Mouse (Mus musculus): ENCODE data around the gene Lmod2.
A peak's percentile ranks its signal among the peaks of the same experiment; 100 is the strongest.

Gene Lmod2

DNA sequence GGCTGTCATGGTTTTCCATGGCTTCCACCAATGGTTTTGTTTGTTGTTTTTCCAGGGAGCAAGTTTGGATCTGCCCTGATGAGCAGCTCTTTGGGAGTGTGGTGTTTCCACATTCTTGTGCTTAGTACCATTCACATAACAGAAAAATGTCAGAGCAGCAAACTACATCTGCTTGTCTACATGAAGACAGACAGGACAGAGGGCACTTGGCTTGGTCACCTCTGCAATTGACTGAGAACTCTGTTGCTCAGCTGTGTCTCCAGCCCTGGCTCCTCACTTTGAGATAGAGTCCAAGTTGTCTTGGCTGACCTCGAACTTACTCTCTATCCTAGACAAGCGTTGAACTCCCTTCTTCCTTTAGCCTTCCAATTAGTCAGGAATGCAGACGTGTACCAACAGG lies 4.8 kb downstream of the Lmod2 start:
- DNase-seq (ENCODE audit: extremely low spot score), result no peak

DNA sequence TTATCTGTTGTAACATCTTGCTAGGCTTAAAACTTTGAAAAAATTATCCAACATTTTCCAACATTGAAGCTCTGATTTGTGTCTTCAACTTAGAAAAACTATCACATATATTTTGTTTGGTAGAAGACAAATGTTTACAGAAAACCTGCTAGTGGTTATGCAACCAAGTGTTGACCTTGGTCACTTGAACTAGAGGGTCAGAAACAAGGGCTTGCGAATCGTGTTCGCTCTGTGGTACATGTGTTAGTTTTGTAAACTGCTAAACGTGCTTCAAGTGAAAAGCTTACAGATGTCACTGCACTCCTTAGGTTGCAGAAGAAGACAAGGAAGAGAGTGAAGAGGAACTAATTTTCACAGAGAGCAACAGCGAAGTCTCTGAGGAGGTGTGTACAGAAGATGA lies 5.4 kb downstream of the Lmod2 start:
- no peak for DNase-seq (ENCODE audit: extremely low spot score)

DNA sequence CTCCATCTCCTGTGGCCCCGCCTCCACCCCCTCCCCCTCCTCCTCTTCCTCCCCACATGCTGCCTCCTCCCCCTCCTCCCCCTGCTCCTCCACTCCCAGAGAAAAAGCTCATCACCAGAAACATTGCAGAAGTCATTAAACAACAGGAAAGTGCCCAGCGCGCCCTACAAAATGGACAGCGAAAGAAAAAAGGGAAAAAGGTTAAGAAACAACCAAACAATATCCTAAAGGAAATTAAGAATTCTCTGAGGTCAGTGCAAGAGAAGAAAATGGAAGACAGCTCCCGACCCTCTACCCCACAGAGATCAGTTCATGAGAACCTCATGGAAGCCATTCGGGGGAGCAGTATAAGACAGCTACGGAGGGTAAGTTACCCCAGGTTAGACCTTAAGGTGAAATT lies 6.7 kb downstream of the Lmod2 start:
- DNase-seq (ENCODE audit: extremely low spot score), result no peak

DNA sequence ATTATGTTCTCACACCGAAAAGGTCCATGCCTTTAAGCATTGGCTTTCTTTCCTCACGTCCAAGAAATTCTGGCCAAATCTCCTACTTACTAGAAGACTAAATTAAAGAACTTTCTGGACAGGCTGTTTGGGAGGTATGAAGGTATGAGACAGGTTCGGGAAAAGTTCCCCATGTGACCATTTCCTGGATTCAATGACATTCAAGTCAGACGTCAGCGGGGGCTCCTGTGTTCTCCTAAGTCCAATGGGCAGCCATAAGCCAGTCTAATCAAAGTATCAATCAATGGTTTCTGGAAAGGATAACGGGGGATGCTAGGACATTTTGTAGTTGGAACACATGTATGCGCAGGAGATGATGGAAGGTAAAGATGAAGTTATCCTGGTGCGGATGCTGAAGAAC lies 8.1 kb downstream of the Lmod2 start:
- DNase-seq (ENCODE audit: extremely low spot score), result no peak

DNA sequence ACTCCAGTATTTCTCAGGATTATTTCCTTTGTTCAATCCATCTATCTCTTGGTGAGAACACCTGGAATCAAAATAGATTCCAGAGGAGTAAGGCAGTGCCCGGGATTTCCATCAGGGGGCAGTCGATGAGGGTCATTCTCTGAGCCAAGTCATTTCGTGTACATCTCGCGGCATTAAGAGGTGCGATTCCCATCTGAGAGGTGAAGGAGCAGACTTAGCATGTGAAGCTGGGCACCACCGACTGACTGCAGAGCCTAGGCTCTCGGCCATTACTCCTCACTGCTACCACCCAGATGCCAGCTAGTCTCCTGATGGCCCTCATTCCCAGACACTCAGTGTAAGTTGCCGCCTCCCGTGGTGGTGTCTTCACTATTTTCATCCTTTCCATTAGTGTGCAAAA lies 8.9 kb downstream of the Lmod2 start:
- no peak for DNase-seq (ENCODE audit: extremely low spot score)

DNA sequence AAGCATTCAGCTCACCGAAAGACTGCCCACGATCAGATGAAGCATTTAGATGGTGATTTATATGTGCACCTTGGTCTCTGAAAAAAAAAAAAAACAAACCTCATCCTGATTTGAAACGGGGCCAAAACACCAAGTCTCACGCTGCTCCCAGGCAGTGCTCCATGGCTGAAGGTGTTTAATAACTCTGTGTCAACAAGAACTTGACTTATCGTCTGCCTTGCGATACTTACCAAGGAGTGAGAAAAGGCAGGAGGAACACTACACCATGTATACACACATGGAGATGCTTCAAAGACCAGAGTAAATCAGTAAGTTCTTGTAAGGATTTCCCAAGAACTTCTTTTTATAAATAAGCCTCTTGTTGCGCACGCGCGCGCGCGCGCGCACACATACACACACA lies 10.0 kb downstream of the Lmod2 start:
- no peak for DNase-seq (ENCODE audit: extremely low spot score)

DNA sequence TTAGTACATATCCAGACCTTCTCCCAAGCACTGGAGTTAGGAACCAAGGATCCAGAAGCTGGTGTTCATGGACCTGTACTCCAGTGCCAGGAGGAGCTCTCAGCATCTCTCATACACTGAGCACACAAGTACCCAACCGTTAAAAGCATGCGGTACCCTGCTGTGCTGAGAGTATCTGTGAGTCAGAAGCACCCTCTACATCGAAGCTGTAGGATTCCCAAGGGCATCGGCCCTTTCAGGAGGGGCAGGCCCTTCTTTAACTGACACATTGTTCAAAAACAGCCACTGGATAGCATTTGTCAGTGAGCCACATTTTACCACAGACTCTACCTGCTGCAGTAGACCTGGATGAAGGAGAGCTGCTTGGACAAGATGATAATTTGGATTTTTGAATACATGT lies 10.6 kb downstream of the Lmod2 start:
- no peak for DNase-seq (ENCODE audit: extremely low spot score)

DNA sequence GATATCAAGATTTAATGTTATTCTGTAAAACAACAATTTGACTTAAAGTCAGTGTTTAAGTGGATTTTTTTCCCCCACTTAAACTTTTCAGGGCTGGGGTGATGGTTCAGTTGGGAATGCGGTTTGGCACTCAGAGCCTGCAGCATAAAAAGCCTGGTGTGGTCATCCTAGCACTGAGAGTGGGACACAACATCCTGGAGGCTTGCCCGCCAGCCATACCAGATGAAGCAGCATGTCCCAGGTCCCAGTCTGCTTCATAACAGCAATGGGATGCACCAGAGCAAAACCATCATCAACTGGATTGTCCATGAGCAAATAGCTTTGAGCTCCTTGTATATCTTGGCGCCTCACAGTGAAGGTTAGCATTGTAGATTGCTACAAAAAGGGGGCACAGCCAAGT lies 11.1 kb downstream of the Lmod2 start:
- DNase-seq (ENCODE audit: extremely low spot score), result no peak

DNA sequence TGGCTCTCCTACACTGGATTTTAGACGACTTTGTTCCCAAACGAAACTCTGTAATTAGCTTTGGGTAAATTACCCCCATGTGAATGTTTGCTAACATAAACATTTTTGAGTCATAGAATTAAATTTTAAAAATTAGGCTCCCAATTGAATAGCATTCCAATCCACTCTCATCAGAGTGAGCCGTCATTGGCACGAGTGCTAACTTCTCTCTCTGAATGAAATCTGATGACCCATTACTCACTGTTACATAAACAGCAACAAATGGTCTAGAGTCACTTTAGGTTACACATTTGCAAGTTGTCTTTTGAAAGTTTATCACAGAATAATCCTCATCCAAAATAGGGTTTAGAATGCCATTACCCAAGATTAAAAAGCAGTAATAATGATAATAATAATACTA lies 12.0 kb downstream of the Lmod2 start:
- DNase-seq (ENCODE audit: extremely low spot score), result no peak

DNA sequence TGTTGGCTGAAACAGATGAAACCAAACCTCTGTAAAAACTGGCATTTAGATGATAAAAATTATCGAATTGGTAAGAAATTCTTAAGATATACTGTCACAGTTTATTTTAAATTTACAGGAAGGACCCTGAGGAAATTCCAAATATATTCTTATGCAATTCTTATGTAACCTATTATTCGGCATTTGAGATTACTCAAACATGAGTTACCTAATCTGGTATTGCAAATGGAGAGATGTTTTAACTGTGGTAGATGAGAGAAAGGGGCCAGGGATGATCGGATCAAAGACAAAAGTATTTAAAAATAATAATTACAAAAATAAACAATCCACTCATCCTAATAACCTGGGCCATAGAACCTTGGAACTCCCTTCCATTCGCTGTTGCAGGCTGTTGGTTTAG lies 12.8 kb downstream of the Lmod2 start:
- DNase-seq (ENCODE audit: extremely low spot score), result no peak

DNA sequence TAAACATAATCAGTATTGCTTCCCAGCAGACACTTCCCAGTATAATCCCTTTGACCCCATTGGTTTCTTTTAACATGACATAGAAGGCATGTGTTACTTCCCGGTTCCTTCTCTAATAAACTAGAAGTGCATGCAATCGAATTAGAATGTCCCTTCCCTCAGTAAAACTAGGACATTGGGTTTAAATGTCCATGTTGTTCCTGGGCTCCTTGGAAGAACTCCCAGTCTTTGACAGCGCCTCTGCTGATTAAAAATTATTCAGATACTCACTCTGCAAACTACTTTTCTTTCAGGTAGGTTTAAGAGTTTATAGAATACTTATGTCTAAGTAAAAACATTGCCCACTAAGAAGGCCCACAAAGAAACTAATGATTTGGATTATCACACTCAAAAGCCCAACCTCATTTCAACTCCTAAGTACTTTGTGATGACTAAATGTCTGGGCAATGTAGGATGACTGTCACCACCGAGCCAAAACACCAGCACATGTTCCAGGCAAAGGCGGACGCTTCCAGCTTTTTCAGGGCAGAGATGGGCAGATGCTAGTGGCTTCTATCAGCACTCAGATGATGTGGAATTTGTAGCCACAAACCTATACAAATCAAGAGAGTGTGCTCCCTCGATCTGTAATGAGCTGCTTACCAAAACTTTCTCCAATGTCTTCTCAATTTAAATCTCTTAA lies 14.7 kb downstream of the Lmod2 start:
- no peak for DNase-seq (ENCODE audit: extremely low spot score)

DNA sequence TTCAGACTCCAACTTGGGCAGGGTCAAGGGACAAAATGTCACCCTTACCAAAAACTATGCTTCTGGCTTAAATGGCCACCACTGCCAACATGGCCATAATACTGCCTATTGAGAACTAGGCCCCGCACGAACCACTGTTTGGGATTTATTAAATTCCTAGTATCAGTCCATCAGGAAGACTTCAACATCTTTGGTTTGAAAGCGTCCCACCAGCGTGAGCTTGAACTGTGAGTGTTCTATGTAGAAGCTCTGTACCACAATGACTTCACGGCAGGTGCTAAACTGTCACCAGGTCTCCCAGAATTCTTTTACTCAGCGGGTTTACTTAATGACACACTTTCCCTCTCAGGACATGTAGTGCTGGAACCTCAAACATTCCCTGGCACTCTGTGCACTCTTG lies 15.8 kb downstream of the Lmod2 start:
- DNase-seq (ENCODE audit: extremely low spot score), result no peak

DNA sequence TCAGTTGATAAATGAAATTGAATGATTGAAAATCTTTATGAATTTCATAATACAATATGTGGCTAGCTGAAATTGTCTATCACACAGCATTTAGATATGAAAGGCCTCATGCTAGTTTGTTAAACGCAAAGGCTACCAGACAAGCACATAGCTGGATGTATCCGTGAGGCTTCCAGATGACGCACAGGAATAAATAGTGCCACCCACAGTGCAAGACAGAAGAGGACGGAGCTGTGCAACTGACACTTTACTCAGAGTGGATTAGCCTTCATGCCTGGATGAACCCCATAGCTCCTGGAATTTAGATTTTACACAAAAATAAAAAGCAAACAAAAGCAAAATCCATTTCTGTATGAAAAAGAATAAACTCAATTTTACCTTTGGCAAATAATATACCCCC lies 16.4 kb downstream of the Lmod2 start:
- no peak for DNase-seq (ENCODE audit: extremely low spot score)

DNA sequence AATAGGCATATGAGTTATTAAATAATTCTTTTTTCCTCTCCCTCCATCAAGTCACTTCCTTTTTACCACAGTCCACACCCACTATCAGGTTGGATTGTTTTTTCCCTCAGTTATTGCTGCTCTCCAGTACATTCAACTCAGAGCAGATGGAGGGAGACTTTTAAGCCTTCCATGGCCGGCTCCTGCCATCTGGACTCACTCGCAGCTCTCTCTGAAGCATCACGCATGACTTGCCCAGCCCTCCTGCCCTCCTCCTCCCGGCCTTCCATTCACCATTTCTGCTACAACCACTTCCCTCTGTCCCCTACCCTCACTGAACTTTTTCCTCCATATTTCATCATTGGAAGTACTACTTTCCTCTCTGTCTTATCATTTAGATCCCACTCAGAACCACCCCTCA lies 19.2 kb downstream of the Lmod2 start:
- no peak for DNase-seq (ENCODE audit: extremely low spot score)

DNA sequence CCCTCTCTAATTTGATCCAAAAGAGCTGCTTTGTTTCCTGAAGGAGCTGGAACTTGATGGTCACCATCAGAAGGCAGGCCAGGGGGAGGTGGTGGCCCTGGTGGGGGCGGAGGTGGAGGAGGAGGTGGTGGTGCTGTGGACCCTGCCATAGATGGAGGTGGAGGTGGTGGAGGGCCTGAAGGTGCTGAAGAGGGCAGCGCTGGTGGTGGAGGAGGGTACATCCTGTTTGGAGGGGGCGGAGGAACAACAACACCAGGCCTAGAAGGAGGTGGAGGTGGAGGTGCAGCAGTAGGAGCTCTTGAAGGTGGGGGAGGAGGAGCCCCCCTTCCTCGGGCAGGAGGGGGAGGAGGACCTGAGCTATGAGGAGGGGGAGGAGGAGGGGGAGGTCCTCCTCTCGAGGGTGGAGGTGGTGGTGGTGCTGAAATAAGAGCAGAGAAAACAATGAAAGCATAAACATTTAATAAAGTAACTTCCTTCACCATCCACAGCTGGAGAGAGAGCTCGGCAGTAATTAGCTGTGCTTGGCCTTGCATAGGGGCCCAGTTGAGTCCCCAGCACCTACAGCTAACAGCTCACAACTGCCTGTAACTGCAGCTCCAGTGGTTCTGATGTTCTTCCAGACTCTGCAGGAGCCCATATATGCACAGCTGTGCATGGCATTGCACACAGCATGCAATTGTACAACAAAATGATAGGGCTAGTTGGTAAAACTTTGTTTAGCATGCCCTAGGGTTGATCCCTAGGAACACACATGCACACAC lies 21.9 kb downstream of the Lmod2 start:
- no peak for DNase-seq (ENCODE audit: extremely low spot score)

DNA sequence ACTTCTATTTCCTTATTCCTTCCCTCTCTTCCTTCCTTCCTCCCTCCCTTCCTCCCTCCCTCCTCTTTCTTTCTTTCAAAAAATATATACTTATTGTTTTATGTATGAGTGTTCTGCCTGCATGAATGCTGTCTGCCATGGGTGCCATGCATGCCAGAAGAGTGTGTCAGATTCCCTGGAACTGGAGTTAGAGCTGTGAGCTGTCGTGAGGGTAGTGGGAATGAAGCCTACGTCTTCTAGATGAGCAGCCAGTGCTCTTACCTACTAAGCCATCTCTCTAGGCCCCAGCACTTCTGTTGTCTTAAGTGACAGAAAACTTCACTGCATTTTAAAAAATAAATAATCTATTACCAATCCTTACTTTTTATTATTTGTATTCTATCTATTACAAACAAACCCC lies 23.4 kb downstream of the Lmod2 start:
- DNase-seq (ENCODE audit: extremely low spot score), result no peak

DNA sequence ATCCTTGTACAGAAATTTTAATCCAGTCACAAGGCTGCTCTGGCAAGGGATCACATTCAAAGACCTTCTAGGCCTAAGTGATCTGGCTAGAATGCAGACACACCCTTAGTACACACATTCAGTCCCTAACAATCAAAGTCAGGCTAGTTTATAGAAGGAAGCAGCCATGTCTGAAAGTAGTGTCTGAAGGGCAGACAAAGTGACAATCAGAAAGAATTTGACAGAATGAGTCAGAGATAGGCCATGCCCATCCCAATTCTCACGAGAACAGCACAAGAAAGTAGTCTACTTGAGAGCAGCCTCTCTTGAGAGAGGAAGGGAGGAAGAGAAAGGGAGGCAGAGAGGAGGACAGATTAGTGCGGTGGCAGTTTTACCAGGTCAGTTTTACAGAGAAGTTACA lies 24.5 kb downstream of the Lmod2 start:
- DNase-seq (ENCODE audit: extremely low spot score), result no peak

DNA sequence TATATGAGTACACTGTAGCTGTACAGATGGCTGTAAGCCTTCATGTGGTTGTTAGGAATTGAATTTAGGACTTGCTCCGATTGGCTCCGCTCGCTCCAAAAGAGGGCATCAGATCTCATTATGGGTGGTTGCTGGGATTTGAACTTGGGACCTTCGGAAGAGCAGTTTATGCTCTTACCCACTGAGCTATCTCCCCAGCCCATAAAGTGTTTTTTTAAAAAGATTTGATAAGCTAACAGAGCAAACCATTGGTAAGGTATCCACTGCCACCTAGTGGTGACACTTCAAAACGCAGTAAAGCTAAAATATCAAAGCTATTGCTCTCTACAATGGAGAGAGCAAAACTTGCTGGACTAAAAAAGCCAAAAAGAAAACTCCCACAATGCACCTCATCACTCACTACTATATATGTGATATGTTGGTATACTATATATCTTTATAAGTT lies 30.0 kb downstream of the Lmod2 start:
- DNase-seq (ENCODE audit: extremely low spot score), result peak; percentile 56

DNA sequence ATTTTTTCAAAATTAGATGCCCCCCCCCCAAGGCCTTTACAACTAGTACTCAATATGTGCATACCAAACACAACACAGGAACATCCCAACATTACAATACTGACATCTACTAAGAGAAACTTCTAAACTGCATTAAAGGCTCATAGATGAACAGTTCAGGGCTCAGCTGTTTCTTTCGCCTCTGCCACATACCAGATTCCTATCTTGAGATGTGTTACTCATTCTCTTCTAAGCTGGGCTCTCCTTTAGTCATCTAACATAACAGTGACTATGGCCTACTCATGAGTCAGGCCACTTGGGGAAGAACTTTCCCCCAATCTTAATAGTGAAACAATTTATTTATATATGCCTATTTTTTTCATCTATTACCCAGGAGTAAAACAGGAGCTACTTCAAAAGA lies 30.9 kb downstream of the Lmod2 start:
- no peak for DNase-seq (ENCODE audit: extremely low spot score)

DNA sequence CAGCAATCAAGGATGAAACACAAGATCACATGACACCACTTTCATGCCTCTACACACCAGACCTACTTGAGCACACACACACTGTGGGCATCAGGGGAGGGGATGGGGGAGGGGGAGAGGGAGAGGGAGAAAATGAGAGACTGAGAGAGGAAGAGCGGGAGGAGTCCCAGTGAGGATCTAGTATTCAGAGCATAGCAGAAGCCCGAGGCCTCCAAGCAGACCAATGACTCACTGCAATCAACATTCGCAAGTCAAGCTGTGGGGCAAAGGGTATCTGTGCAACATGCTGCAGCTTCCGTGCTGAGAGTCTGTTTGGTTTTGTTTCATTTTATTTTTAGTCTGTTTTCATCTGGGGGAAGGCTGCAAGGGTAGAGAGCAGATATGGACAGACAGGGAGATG lies 34.5 kb downstream of the Lmod2 start:
- DNase-seq (ENCODE audit: extremely low spot score), result no peak

DNA sequence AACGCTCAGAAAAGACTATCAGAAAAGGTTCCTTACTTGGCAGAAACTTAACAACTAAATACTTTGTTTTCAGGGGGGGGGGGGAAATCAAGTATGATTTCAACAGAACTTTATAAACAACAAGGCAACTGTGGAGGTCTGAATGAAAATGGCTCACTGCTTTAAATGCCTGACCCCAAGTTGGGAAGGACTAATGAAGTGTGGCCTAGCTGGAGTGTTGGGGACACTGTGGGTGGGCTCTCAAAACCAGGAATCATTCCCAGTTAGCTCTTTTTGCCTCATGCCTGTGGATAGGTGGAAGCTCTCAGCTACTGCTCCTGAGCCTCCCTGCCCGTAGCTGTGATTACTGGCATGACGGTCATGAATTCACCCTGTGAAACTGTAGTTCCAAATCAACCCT lies 36.5 kb downstream of the Lmod2 start:
- no peak for DNase-seq (ENCODE audit: extremely low spot score)

DNA sequence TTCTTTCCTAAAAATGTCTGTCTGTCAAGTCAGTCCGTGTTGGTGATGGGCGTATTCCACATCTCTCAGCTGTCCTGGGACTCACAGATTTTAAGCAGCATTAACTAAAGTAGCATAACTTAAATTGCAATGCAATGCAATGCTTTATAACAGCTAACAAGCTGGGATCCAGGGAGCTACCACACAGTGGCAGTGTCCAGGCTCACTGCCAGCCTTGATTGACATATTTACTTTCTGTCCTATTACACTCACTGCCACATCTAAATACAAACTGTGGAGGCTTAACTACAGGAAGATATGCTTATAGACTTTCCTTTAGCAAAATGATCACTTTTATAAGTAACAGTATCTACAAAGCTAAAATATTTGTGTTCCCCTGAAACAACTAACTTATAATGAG lies 38.3 kb downstream of the Lmod2 start:
- no peak for DNase-seq (ENCODE audit: extremely low spot score)

DNA sequence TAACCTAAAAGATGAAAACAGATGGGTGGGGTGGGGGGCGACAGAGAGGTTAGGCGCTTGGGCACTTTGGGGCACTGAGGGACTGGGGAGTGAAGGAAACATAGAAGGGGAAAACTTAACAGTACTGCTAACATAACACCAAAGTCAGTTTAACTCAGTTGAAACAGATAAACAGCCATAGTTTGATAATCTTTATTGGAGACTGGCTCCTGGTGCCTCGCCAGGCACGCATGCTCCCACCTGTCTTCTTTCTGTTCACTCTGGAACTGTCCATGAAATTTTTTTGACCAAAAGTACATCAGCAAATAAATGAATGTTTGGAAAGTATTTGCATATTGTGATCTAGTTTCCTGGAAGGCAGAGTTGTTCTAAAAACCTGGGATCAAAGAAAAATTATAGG lies 43.7 kb downstream of the Lmod2 start:
- no peak for DNase-seq (ENCODE audit: extremely low spot score)

DNA sequence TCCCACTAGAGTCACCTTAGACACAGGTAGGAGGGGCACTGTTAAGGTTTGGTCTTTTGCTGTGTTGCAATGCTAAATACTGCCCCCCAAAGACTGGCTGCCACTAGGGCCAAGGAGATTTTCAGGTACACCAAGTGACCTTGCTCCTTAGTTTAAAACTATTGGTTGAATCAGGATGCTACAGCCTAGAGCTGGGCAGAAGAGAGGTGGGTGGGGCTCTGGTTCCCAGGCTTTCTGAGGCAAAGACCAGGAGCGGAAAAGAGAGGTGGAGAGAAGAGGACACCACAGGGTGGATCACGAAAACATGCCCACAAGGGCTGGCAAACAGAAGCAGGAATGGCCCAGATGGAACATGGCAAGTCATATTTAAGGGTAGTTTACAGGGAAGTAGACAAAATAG lies 44.6 kb downstream of the Lmod2 start:
- DNase-seq (ENCODE audit: extremely low spot score), result no peak

All from embryo, embryonic 9.5 days (tissue).